Mouse (Mus musculus) intestine, embryonic 15.5 days (tissue): ENCODE results near the gene Hrc. TPM values are rescaled to one million over a fixed set of nuclear protein-coding genes. Genes with fewer than 3 reads are reported as not detected.

Source experiments
- ATAC-seq: fragments of 200-750 bp; cut with Nextera tagmentation; 2 replicates; pipeline ENCODE4 v1.8.0; 2017; ENCODE audit warnings: moderate TSS enrichment, moderate library complexity
- H3K27ac ChIP-seq: fragments of 300-500 bp; sonication (generic); 2 replicates; pipeline ENCODE4 v1.5.1; 2015; ENCODE audit warnings: mild to moderate bottlenecking, inconsistent platforms
- H3K27me3 ChIP-seq: fragments of 300-500 bp; sonication (generic); replicated peaks from 2 replicates; pipeline ENCODE4 v1.6.1; 2015; ENCODE audit warnings: inconsistent platforms
- H3K36me3 ChIP-seq: fragments of 300-500 bp; sonication (generic); 2 replicates; pipeline ENCODE4 v1.6.1; 2015; ENCODE audit warnings: inconsistent platforms
- H3K4me1 ChIP-seq: fragments of 300-500 bp; sonication (generic); replicated peaks from 2 replicates; pipeline ENCODE4 v1.6.1; 2015; ENCODE audit warnings: inconsistent platforms
- H3K4me2 ChIP-seq: fragments of 300-500 bp; sonication (generic); replicated peaks from 2 replicates; pipeline ENCODE4 v1.6.1; 2015; ENCODE audit warnings: mild to moderate bottlenecking, inconsistent platforms
- H3K4me3 ChIP-seq: fragments of 300-500 bp; sonication (generic); replicated peaks from 2 replicates; pipeline ENCODE4 v1.5.1; 2015; ENCODE audit warnings: inconsistent platforms
- H3K9ac ChIP-seq: fragments of 300-500 bp; sonication (generic); 2 replicates; pipeline ENCODE4 v1.6.1; 2015; ENCODE audit warnings: inconsistent platforms
- H3K9me3 ChIP-seq: fragments of 300-500 bp; sonication (generic); 2 replicates; pipeline ENCODE4 v1.6.1; 2016; ENCODE audit warnings: inconsistent platforms
- WGBS: fragments of 180-500 bp; shearing (Covaris S2); methylation state at CpG from one replicate; pipeline ENCODE4 v1.1.7; 2015; 5-methylcytosine and 5-hydroxymethylcytosine counted together
- polyA plus RNA-seq: library from polyadenylated mRNA; unstranded; fragments of >200 nt; fragmentation: Nextera tagmentation; extraction: Ambion mirVana; gene quantifications from 2 replicates; pipeline ENCODE4 v1.2.1, GENCODE M21; 2015

The Hrc gene
- polyA plus RNA-seq, 1 experiment from 2014 or later: 0.97 TPM

GRCm38 (mm10) chr7:45369022-45369745 lies 34.1 kb downstream of the Hrc start:
- Histone ChIP-seq H3K9ac (no peak overlapping the region), H3K4me3 (no peak overlapping the region), H3K9me3 (no peaks in the 10 kb centered on the region), H3K36me3 (peaks cover 7% of the 10 kb centered on the region; the same call in 1 of the 2 replicates), H3K4me1 (peaks cover 24% of the 10 kb centered on the region), H3K4me2 (peak overlapping the region; percentile 99), H3K27me3 (peaks cover 25% of the 10 kb centered on the region), H3K27ac (no peak overlapping the region)
- ATAC-seq: no peak
- WGBS: 73% methylated on average over 16 of the region's 16 CpGs

- 8% methylated on average over 51 of the region's 52 CpGs for WGBS
- ATAC-seq: peak; percentile 1; the same call in 1 of the 2 replicates
- Histone ChIP-seq H3K4me3 (peak overlapping the region; percentile 53), H3K4me1 (peaks cover 24% of the 10 kb centered on the region), H3K36me3 (peaks cover 7% of the 10 kb centered on the region; the same call in 1 of the 2 replicates), H3K27ac (no peak overlapping the region), H3K4me2 (peak overlapping the region; percentile 99), H3K9me3 (no peaks in the 10 kb centered on the region), H3K9ac (peak overlapping the region; percentile 56), H3K27me3 (peaks cover 22% of the 10 kb centered on the region)
Measured at GRCm38 (mm10) chr7:45369836-45370474, 34.9 kb downstream of the Hrc start.

- peak; percentile 85 for ATAC-seq
- Histone ChIP-seq H3K27me3 (peaks cover 14% of the 10 kb centered on the region), H3K4me3 (peak within 1 kb of the TSS; percentile 53), H3K4me1 (peaks cover 24% of the 10 kb centered on the region), H3K9ac (peak within 1 kb of the TSS; percentile 56), H3K27ac (peak within 1 kb of the TSS; percentile 44; the same call in 1 of the 2 replicates), H3K36me3 (peaks cover 10% of the 10 kb centered on the region), H3K9me3 (no peaks in the 10 kb centered on the region), H3K4me2 (peak within 1 kb of the TSS; percentile 99)
- WGBS: 9% methylated on average over 28 of the region's 28 CpGs
Measured at GRCm38 (mm10) chr7:45370475-45371311, 35.6 kb downstream of the Hrc start, which contains the start of gene Lin7b. Lin7b (minus strand) TSS chr7:45370583.

GRCm38 (mm10) chr7:45372371-45372770 lies 37.3 kb downstream of the Hrc start:
- Histone ChIP-seq H3K4me3 (no peak overlapping the region), H3K36me3 (peaks cover 26% of the 10 kb centered on the region), H3K4me2 (no peak overlapping the region), H3K9ac (no peak overlapping the region), H3K4me1 (peaks cover 14% of the 10 kb centered on the region), H3K27ac (no peak overlapping the region), H3K9me3 (no peaks in the 10 kb centered on the region), H3K27me3 (peaks cover 10% of the 10 kb centered on the region)
- 79% methylated on average over 5 of the region's 5 CpGs for WGBS
- ATAC-seq: no peak

- 94% methylated on average over 8 of the region's 8 CpGs for WGBS
Measured at GRCm38 (mm10) chr7:45374620-45375019, 39.5 kb downstream of the Hrc start.

GRCm38 (mm10) chr7:45376057-45376456 lies 41.0 kb downstream of the Hrc start:
- no peak for ATAC-seq
- H3K36me3 ChIP-seq: peaks cover 56% of the 10 kb centered on the region

More at GRCm38 (mm10) chr7:45374620-45375019, 39.5 kb downstream of the Hrc start:
- no peak overlapping the region for H3K4me3 ChIP-seq
- H3K4me1 ChIP-seq: peaks cover 6% of the 10 kb centered on the region
- H3K9ac ChIP-seq: no peak overlapping the region
- H3K4me2 ChIP-seq: no peak overlapping the region
- H3K36me3 ChIP-seq: peaks cover 43% of the 10 kb centered on the region
- H3K27me3 ChIP-seq: no peaks in the 10 kb centered on the region; the same call in 1 of the 2 replicates
- no peak overlapping the region for H3K27ac ChIP-seq
- H3K9me3 ChIP-seq: no peaks in the 10 kb centered on the region
- no peak for ATAC-seq

GRCm38 (mm10) chr7:45386077-45386476 lies 51.0 kb downstream of the Hrc start:
- no peaks in the 10 kb centered on the region for H3K27me3 ChIP-seq

More at GRCm38 (mm10) chr7:45376057-45376456, 41.0 kb downstream of the Hrc start:
- no peak overlapping the region for H3K9ac ChIP-seq
- H3K4me3 ChIP-seq: no peak overlapping the region
- H3K4me1 ChIP-seq: no peaks in the 10 kb centered on the region
- H3K27me3 ChIP-seq: no peaks in the 10 kb centered on the region
- 87% methylated on average over 1 of the region's 1 CpGs for WGBS
- H3K4me2 ChIP-seq: no peak overlapping the region
- H3K27ac ChIP-seq: no peak overlapping the region
- no peaks in the 10 kb centered on the region for H3K9me3 ChIP-seq

More at GRCm38 (mm10) chr7:45386077-45386476, 51.0 kb downstream of the Hrc start:
- H3K36me3 ChIP-seq: peaks cover 60% of the 10 kb centered on the region
- no peak for ATAC-seq
- 85% methylated on average over 3 of the region's 3 CpGs for WGBS
- H3K4me3 ChIP-seq: no peak overlapping the region
- no peak overlapping the region for H3K4me2 ChIP-seq
- H3K9ac ChIP-seq: no peak overlapping the region
- H3K27ac ChIP-seq: no peak overlapping the region
- H3K4me1 ChIP-seq: no peaks in the 10 kb centered on the region
- no peaks in the 10 kb centered on the region for H3K9me3 ChIP-seq

Other genes with a start within 250 kb of the Hrc start
- 265 and 267 TPM in 2 replicates for gene Rcn3, start 243.1 kb upstream of the Hrc start, polyA plus RNA-seq
- 153 and 168 TPM in 2 replicates for gene Fcgrt, start 231.4 kb upstream of the Hrc start, polyA plus RNA-seq
- 1,711 TPM in 2 replicates for gene Rps11, start 210.9 kb upstream of the Hrc start, polyA plus RNA-seq
- 1,301 and 1,445 TPM in 2 replicates for gene Rpl13a, start 206.5 kb upstream of the Hrc start, polyA plus RNA-seq
- 0.24 and 0.28 TPM in 2 replicates for gene Gm45713, start 199.1 kb upstream of the Hrc start, polyA plus RNA-seq
- gene Flt3l, start 198.9 kb upstream of the Hrc start, polyA plus RNA-seq: 1.8 and 2.0 TPM in 2 replicates
- 94.1 and 98.9 TPM in 2 replicates for gene Pih1d1, start 181.0 kb upstream of the Hrc start, polyA plus RNA-seq
- gene Aldh16a1, start 180.7 kb upstream of the Hrc start, polyA plus RNA-seq: 79.0 and 87.3 TPM in 2 replicates
- 0.13 and 0.15 TPM in 2 replicates for gene Slc17a7, start 171.3 kb upstream of the Hrc start, polyA plus RNA-seq
- gene Gfy, start 155.7 kb upstream of the Hrc start, polyA plus RNA-seq: not detected in 2 replicates
- not detected in 2 replicates for gene Pth2, start 154.3 kb upstream of the Hrc start, polyA plus RNA-seq
- 0.61 and 0.69 TPM in 2 replicates for gene Ccdc155, start 130.4 kb upstream of the Hrc start, polyA plus RNA-seq
- 1.0 and 1.1 TPM in 2 replicates for gene Dkkl1, start 123.1 kb upstream of the Hrc start, polyA plus RNA-seq
- gene Tead2, start 119.5 kb upstream of the Hrc start, polyA plus RNA-seq: 93.2 and 97.0 TPM in 2 replicates
- 3.5 and 3.6 TPM in 2 replicates for gene Cd37, start 96.2 kb upstream of the Hrc start, polyA plus RNA-seq
- not detected in 2 replicates for gene Slc6a16, start 94.2 kb upstream of the Hrc start, polyA plus RNA-seq
- not detected in 2 replicates for gene Slc6a21, start 57.8 kb upstream of the Hrc start, polyA plus RNA-seq
- 20.4 and 29.1 TPM in 2 replicates for gene Trpm4, start 1.5 kb upstream of the Hrc start, polyA plus RNA-seq
- gene Ppfia3, start 31.7 kb downstream of the Hrc start, polyA plus RNA-seq: 5.6 and 6.9 TPM in 2 replicates
- gene Lin7b, start 35.3 kb downstream of the Hrc start, polyA plus RNA-seq: 1.9 and 2.4 TPM in 2 replicates
- gene Snrnp70, start 60.5 kb downstream of the Hrc start, polyA plus RNA-seq: 195 and 200 TPM in 2 replicates
- 0.13 and 0.19 TPM in 2 replicates for gene Kcna7, start 70.4 kb downstream of the Hrc start, polyA plus RNA-seq
- gene Ntf5, start 78.4 kb downstream of the Hrc start, polyA plus RNA-seq: 1.7 and 2.1 TPM in 2 replicates
- gene Lhb, start 85.5 kb downstream of the Hrc start, polyA plus RNA-seq: 0.27 and 0.52 TPM in 2 replicates
- 39.6 and 42.4 TPM in 2 replicates for gene Gys1, start 99.6 kb downstream of the Hrc start, polyA plus RNA-seq
- gene Ruvbl2, start 102.8 kb downstream of the Hrc start, polyA plus RNA-seq: 147 and 150 TPM in 2 replicates
- gene Ftl1, start 124.6 kb downstream of the Hrc start, polyA plus RNA-seq: 5,581 and 6,050 TPM in 2 replicates
- gene Bax, start 131.6 kb downstream of the Hrc start, polyA plus RNA-seq: 181 and 185 TPM in 2 replicates
- 1.8 and 1.9 TPM in 2 replicates for gene Tulp2, start 146.6 kb downstream of the Hrc start, polyA plus RNA-seq
- gene Gm45808, start 151.5 kb downstream of the Hrc start, polyA plus RNA-seq: not detected in 2 replicates
- gene Dhdh, start 153.5 kb downstream of the Hrc start, polyA plus RNA-seq: 2.6 and 2.7 TPM in 2 replicates
- 209 and 229 TPM in 2 replicates for gene Nucb1, start 175.1 kb downstream of the Hrc start, polyA plus RNA-seq
- gene Ppp1r15a, start 191.0 kb downstream of the Hrc start, polyA plus RNA-seq: 16.5 and 17.0 TPM in 2 replicates
- gene Plekha4, start 191.0 kb downstream of the Hrc start, polyA plus RNA-seq: 0.83 and 1.5 TPM in 2 replicates
- gene Hsd17b14, start 219.6 kb downstream of the Hrc start, polyA plus RNA-seq: 2.1 and 2.8 TPM in 2 replicates
- gene Bcat2, start 234.9 kb downstream of the Hrc start, polyA plus RNA-seq: 59.5 and 67.6 TPM in 2 replicates